Mouse (Mus musculus) midbrain, postnatal 0 days (tissue): ENCODE data around the gene 6430571L13Rik. TPM values are rescaled to one million over a fixed set of nuclear protein-coding genes. Genes with fewer than 3 reads are reported as not detected.

Experiments used
- ATAC-seq: fragments of 200-750 bp; cut with Nextera tagmentation; 2 replicates; pipeline ENCODE4 v1.8.0; 2017; ENCODE audit warnings: moderate number of reproducible peaks, mild to moderate bottlenecking, moderate TSS enrichment, moderate library complexity; ENCODE audit not compliant: low FRiP score
- DNase-seq: peaks from one replicate; pipeline ENCODE4 v3.0.0-alpha.2; 2015; ENCODE audit warnings: low spot score
- H3K27ac ChIP-seq: fragments of 300-500 bp; sonication (generic); 2 replicates; pipeline ENCODE4 v1.5.1; 2014; ENCODE audit warnings: low read depth, mild to moderate bottlenecking, low read length, mixed read lengths
- H3K27me3 ChIP-seq: fragments of 300-500 bp; sonication (generic); 2 replicates; pipeline ENCODE4 v1.6.1; 2014; ENCODE audit warnings: low read length, control low read depth, mixed read lengths; ENCODE audit not compliant: insufficient read depth
- H3K36me3 ChIP-seq: fragments of 300-500 bp; sonication (generic); 2 replicates; pipeline ENCODE4 v1.6.1; 2014; ENCODE audit warnings: low read length, control low read depth, mixed read lengths; ENCODE audit not compliant: insufficient read depth
- H3K4me1 ChIP-seq: fragments of 300-500 bp; sonication (generic); 2 replicates; pipeline ENCODE4 v1.6.1; 2014; ENCODE audit warnings: mild to moderate bottlenecking, control low read depth, antibody characterized with exemption, low read length, mixed read lengths; ENCODE audit not compliant: insufficient read depth
- H3K4me2 ChIP-seq: fragments of 300-500 bp; sonication (generic); 2 replicates; pipeline ENCODE4 v1.6.1; 2014; ENCODE audit warnings: low read depth, mild to moderate bottlenecking, low read length, mixed read lengths; ENCODE audit not compliant: poor library complexity, severe bottlenecking
- H3K4me3 ChIP-seq: fragments of 300-500 bp; sonication (generic); 2 replicates; pipeline ENCODE4 v1.5.1; 2014; ENCODE audit warnings: low read depth, mild to moderate bottlenecking, low read length, moderate library complexity
- H3K9ac ChIP-seq: fragments of 300-500 bp; sonication (generic); replicated peaks from 2 replicates; pipeline ENCODE4 v1.6.1; 2014; ENCODE audit warnings: mild to moderate bottlenecking, low read length, moderate library complexity, mixed read lengths; ENCODE audit not compliant: poor library complexity, severe bottlenecking
- H3K9me3 ChIP-seq: fragments of 300-500 bp; sonication (generic); 2 replicates; pipeline ENCODE4 v1.6.1; 2016; ENCODE audit warnings: low read length, control low read depth
- CTCF ChIP-seq: IDR thresholded peaks from 2 replicates; pipeline ENCODE4 v1.5.1; 2016; ENCODE audit warnings: antibody characterized with exemption, mild to moderate bottlenecking
- WGBS: fragments of 180-500 bp; shearing (Covaris S2); extraction: QIAGEN DNeasy Blood & Tissue Kit; methylation state at CpG from one replicate; pipeline ENCODE4 v1.1.7; 2014; 5-methylcytosine and 5-hydroxymethylcytosine counted together
- polyA plus RNA-seq: library from polyadenylated mRNA; unstranded; fragments of >200 nt; fragmentation: Nextera tagmentation; extraction: Ambion mirVana; gene quantifications from 2 replicates; pipeline ENCODE4 v1.2.1, GENCODE M21; 2015
- total RNA-seq: library from RNA; depleted of rRNA; stranded (reverse); fragments of >200 nt; gene quantifications from 2 replicates; pipeline ENCODE4 v1.2.3, GENCODE M21; 2014

Gene 6430571L13Rik
- total and polyA plus RNA-seq, 2 experiments from 2014 or later: 10.4 to 13.6 TPM

GRCm38 (mm10) chr9:107308346-107309000 lies 31.9 kb upstream of the 6430571L13Rik start:
- Histone ChIP-seq H3K4me2 (no peak overlapping the region), H3K9me3 (no peaks in the 10 kb centered on the region), H3K4me3 (no peak overlapping the region), H3K9ac (no peak overlapping the region), H3K27me3 (no peaks in the 10 kb centered on the region), H3K36me3 (no peaks in the 10 kb centered on the region), H3K27ac (no peak overlapping the region), H3K4me1 (no peaks in the 10 kb centered on the region)
- ATAC-seq: no peak
- DNase-seq: no peak
- 90% methylated on average over 9 of the region's 9 CpGs for WGBS
- TF ChIP-seq CTCF: no peak

GRCm38 (mm10) chr9:107309171-107309570 lies 31.2 kb upstream of the 6430571L13Rik start:
- no peak for ATAC-seq
- no peak for TF ChIP-seq CTCF
- H3K27ac ChIP-seq: no peak overlapping the region
- DNase-seq: no peak
- H3K4me2 ChIP-seq: no peak overlapping the region
- H3K36me3 ChIP-seq: no peaks in the 10 kb centered on the region
- no peak overlapping the region for H3K9ac ChIP-seq
- no peaks in the 10 kb centered on the region for H3K27me3 ChIP-seq
- H3K4me1 ChIP-seq: no peaks in the 10 kb centered on the region
- 84% methylated on average over 9 of the region's 9 CpGs for WGBS
- no peaks in the 10 kb centered on the region for H3K9me3 ChIP-seq
- no peak overlapping the region for H3K4me3 ChIP-seq

- DNase-seq (no peak), ATAC-seq (no peak)
- Histone ChIP-seq H3K27me3 (no peaks in the 10 kb centered on the region), H3K4me2 (no peak overlapping the region), H3K9ac (no peak overlapping the region), H3K4me1 (no peaks in the 10 kb centered on the region), H3K27ac (no peak overlapping the region), H3K36me3 (no peaks in the 10 kb centered on the region), H3K4me3 (no peak overlapping the region), H3K9me3 (no peaks in the 10 kb centered on the region)
- 72% methylated on average over 5 of the region's 5 CpGs for WGBS
- TF ChIP-seq CTCF: no peak
Measured at GRCm38 (mm10) chr9:107309600-107309999, 30.8 kb upstream of the 6430571L13Rik start.

- Histone ChIP-seq H3K4me2 (no peak overlapping the region), H3K36me3 (no peaks in the 10 kb centered on the region), H3K4me3 (no peak overlapping the region), H3K27me3 (no peaks in the 10 kb centered on the region), H3K9me3 (no peaks in the 10 kb centered on the region), H3K4me1 (no peaks in the 10 kb centered on the region), H3K27ac (no peak overlapping the region), H3K9ac (no peak overlapping the region)
- no peak for TF ChIP-seq CTCF
- no peak for DNase-seq
- 71% methylated on average over 10 of the region's 10 CpGs for WGBS
- no peak for ATAC-seq
Measured at GRCm38 (mm10) chr9:107312811-107313584, 27.4 kb upstream of the 6430571L13Rik start.

- no peaks in the 10 kb centered on the region for H3K4me1 ChIP-seq
Measured at GRCm38 (mm10) chr9:107313926-107314325, 26.5 kb upstream of the 6430571L13Rik start.

GRCm38 (mm10) chr9:107315791-107316190 lies 24.6 kb upstream of the 6430571L13Rik start:
- no peak overlapping the region for H3K27ac ChIP-seq
- H3K4me3 ChIP-seq: no peak overlapping the region
- H3K9me3 ChIP-seq: no peaks in the 10 kb centered on the region
- H3K9ac ChIP-seq: no peak overlapping the region
- H3K36me3 ChIP-seq: no peaks in the 10 kb centered on the region
- no peak for DNase-seq
- no peaks in the 10 kb centered on the region for H3K27me3 ChIP-seq
- WGBS: 67% methylated on average over 2 of the region's 2 CpGs
- no peak for TF ChIP-seq CTCF
- ATAC-seq: no peak
- H3K4me2 ChIP-seq: no peak overlapping the region
- H3K4me1 ChIP-seq: no peaks in the 10 kb centered on the region

More at GRCm38 (mm10) chr9:107313926-107314325, 26.5 kb upstream of the 6430571L13Rik start:
- ATAC-seq (no peak), DNase-seq (no peak)
- WGBS: 86% methylated on average over 3 of the region's 3 CpGs
- Histone ChIP-seq H3K4me3 (no peak overlapping the region), H3K27me3 (no peaks in the 10 kb centered on the region), H3K9me3 (no peaks in the 10 kb centered on the region), H3K9ac (no peak overlapping the region), H3K36me3 (no peaks in the 10 kb centered on the region), H3K4me2 (no peak overlapping the region), H3K27ac (no peak overlapping the region)
- TF ChIP-seq CTCF: no peak
